Mouse (Mus musculus) MEL (cell line): Measurements from ENCODE around the gene Sema4f. TPM values are rescaled to one million over a fixed set of nuclear protein-coding genes. Genes with fewer than 3 reads are reported as not detected.

Source experiments
- DNase-seq: peaks from one replicate; pipeline ENCODE4 v3.0.0; 2011; ENCODE audit warnings: low read depth, low spot score
- H3K27ac ChIP-seq: 2 replicates; pipeline ENCODE4 v1.5.1; 2012; ENCODE audit warnings: low read depth, mild to moderate bottlenecking, control low read depth, low read length, moderate library complexity; ENCODE audit not compliant: control insufficient read depth
- H3K27me3 ChIP-seq, 2 experiments: fragments of 150-350 bp in 1 of 2; sonication (generic) in 1 of 2; 2 replicates each; pipeline ENCODE4 v1.6.1; 2012; ENCODE audit warnings: low read length in 2 of 2, mild to moderate bottlenecking in 2 of 2, improper control_type of control experiment in 1 of 2, moderate library complexity in 1 of 2; ENCODE audit not compliant: insufficient read depth in 2 of 2, control insufficient read depth in 1 of 2
- H3K36me3 ChIP-seq, 2 experiments: 2 replicates each; pipeline ENCODE4 v1.6.1; 2012 to 2014; ENCODE audit warnings: low read length in 2 of 2, improper control_type of control experiment in 1 of 2, inconsistent platforms in 1 of 2, mild to moderate bottlenecking in 1 of 2; ENCODE audit not compliant: insufficient read depth in 2 of 2, control insufficient read depth in 1 of 2
- H3K4me1 ChIP-seq, 2 experiments: fragments of 150-350 bp in 1 of 2; sonication (generic) in 1 of 2; 2 replicates each; pipeline ENCODE4 v1.6.1; 2012; ENCODE audit warnings: low read length in 2 of 2, improper control_type of control experiment in 1 of 2, mild to moderate bottlenecking in 1 of 2; ENCODE audit not compliant: insufficient read depth in 2 of 2, control insufficient read depth in 1 of 2
- H3K4me3 ChIP-seq, 2 experiments: fragments of 150-350 bp in 1 of 2; sonication (generic) in 1 of 2; 2 replicates each; pipeline ENCODE4 v1.5.1; 2012; ENCODE audit warnings: low read depth in 2 of 2, low read length in 2 of 2, mild to moderate bottlenecking in 2 of 2, moderate library complexity in 2 of 2, control low read depth in 1 of 2, improper control_type of control experiment in 1 of 2; ENCODE audit not compliant: control insufficient read depth in 1 of 2, insufficient read depth in 1 of 2
- H3K79me2 ChIP-seq: 2 replicates; pipeline ENCODE4 v1.6.1; 2012; ENCODE audit warnings: mild to moderate bottlenecking, low read length, moderate library complexity; ENCODE audit not compliant: control insufficient read depth, poor library complexity, insufficient read depth
- H3K9ac ChIP-seq: 2 replicates; pipeline ENCODE4 v1.6.1; 2012; ENCODE audit warnings: low read depth, mild to moderate bottlenecking, control low read depth, low read length, moderate library complexity; ENCODE audit not compliant: control insufficient read depth, poor library complexity, severe bottlenecking
- H3K9me3 ChIP-seq: fragments of 150-350 bp; sonication (generic); replicated peaks from 2 replicates; pipeline ENCODE4 v1.6.1; 2012; ENCODE audit warnings: mild to moderate bottlenecking, low read length, improper control_type of control experiment, moderate library complexity; ENCODE audit not compliant: insufficient read depth
- BHLHE40 ChIP-seq: IDR thresholded peaks from 2 replicates; pipeline ENCODE4 v1.6.1; 2012; ENCODE audit warnings: low read depth, mild to moderate bottlenecking, inconsistent platforms, low read length, improper control_type of control experiment, borderline replicate concordance
- CHD1 ChIP-seq: IDR thresholded peaks from 2 replicates; pipeline ENCODE4 v1.6.1; 2012; ENCODE audit warnings: low read depth, mild to moderate bottlenecking, inconsistent platforms, low read length, improper control_type of control experiment
- CHD2 ChIP-seq: IDR thresholded peaks from 2 replicates; pipeline ENCODE4 v1.6.1; 2011; ENCODE audit warnings: low read length, improper control_type of control experiment
- CTCF ChIP-seq, 3 experiments: IDR thresholded peaks in 2 of 3; conservative IDR thresholded peaks in 1 of 3; 2 replicates each; pipeline ENCODE4 v1.5.1; 2011 to 2012; ENCODE audit warnings: low read length in 3 of 3, low read depth in 2 of 3, mild to moderate bottlenecking in 2 of 3, improper control_type of control experiment in 1 of 3, inconsistent platforms in 1 of 3, mixed read lengths in 1 of 3, moderate library complexity in 1 of 3; ENCODE audit not compliant: control insufficient read depth in 1 of 3, insufficient read depth in 1 of 3, poor library complexity in 1 of 3, severe bottlenecking in 1 of 3
- E2F4 ChIP-seq: IDR thresholded peaks from 2 replicates; pipeline ENCODE4 v1.6.1; 2011; ENCODE audit warnings: low read depth, low read length, improper control_type of control experiment, borderline replicate concordance
- ELF1 ChIP-seq: IDR thresholded peaks from 2 replicates; pipeline ENCODE4 v1.6.1; 2014; ENCODE audit warnings: low read depth, mild to moderate bottlenecking, inconsistent platforms, low read length, improper control_type of control experiment, moderate library complexity
- ETS1 ChIP-seq: IDR thresholded peaks from 2 replicates; pipeline ENCODE4 v1.6.1; 2012; ENCODE audit warnings: low read depth, mild to moderate bottlenecking, inconsistent platforms, low read length, improper control_type of control experiment, moderate library complexity
- GATA1 ChIP-seq: IDR thresholded peaks from 2 replicates; pipeline ENCODE4 v1.6.1; 2011; ENCODE audit warnings: low read depth, low read length, improper control_type of control experiment
- HCFC1 ChIP-seq: IDR thresholded peaks from 2 replicates; pipeline ENCODE4 v1.6.1; 2012; ENCODE audit warnings: low read depth, mild to moderate bottlenecking, inconsistent platforms, low read length, improper control_type of control experiment, moderate library complexity
- JUND ChIP-seq: IDR thresholded peaks from 2 replicates; pipeline ENCODE4 v1.6.1; 2011; ENCODE audit warnings: low read depth, mild to moderate bottlenecking, improper control_type of control experiment, low read length
- KAT2A ChIP-seq: conservative IDR thresholded peaks from 2 replicates; pipeline ENCODE4 v1.6.1; 2012; ENCODE audit warnings: low read depth, low read length, improper control_type of control experiment, inconsistent platforms
- MAX ChIP-seq: IDR thresholded peaks from 2 replicates; pipeline ENCODE4 v1.6.1; 2011; ENCODE audit warnings: low read length, improper control_type of control experiment
- MAZ ChIP-seq: IDR thresholded peaks from 2 replicates; pipeline ENCODE4 v1.6.1; 2012; ENCODE audit warnings: low read depth, mild to moderate bottlenecking, inconsistent platforms, low read length, improper control_type of control experiment
- MEF2A ChIP-seq: IDR thresholded peaks from 2 replicates; pipeline ENCODE4 v1.6.1; 2014; ENCODE audit warnings: low read depth, mild to moderate bottlenecking, inconsistent platforms, low read length, improper control_type of control experiment; ENCODE audit not compliant: poor library complexity, insufficient replicate concordance, severe bottlenecking; ENCODE audit errors: extremely low read depth
- MXI1 ChIP-seq: IDR thresholded peaks from 2 replicates; pipeline ENCODE4 v1.6.1; 2011; ENCODE audit warnings: mild to moderate bottlenecking, low read depth, low read length, improper control_type of control experiment
- MYB ChIP-seq: IDR thresholded peaks from 2 replicates; pipeline ENCODE4 v1.6.1; 2011; ENCODE audit warnings: mild to moderate bottlenecking, low read depth, low read length, improper control_type of control experiment
- MYC ChIP-seq: IDR thresholded peaks from 2 replicates; pipeline ENCODE4 v1.6.1; 2011; ENCODE audit warnings: low read depth, mild to moderate bottlenecking, low read length, improper control_type of control experiment, moderate library complexity
- NELFE ChIP-seq: IDR thresholded peaks from 2 replicates; pipeline ENCODE4 v1.6.1; 2011; ENCODE audit warnings: low read depth, low read length, improper control_type of control experiment
- NRF1 ChIP-seq: IDR thresholded peaks from 2 replicates; pipeline ENCODE4 v1.6.1; 2014; ENCODE audit warnings: low read depth, mild to moderate bottlenecking, inconsistent platforms, low read length, improper control_type of control experiment, moderate library complexity; ENCODE audit not compliant: poor library complexity, insufficient read depth, severe bottlenecking
- POLR2A ChIP-seq, 2 experiments: IDR thresholded peaks; 2 replicates each; pipeline ENCODE4 v1.6.1; 2011 to 2012; ENCODE audit warnings: low read length in 2 of 2, mild to moderate bottlenecking in 2 of 2, control low read depth in 1 of 2, improper control_type of control experiment in 1 of 2, low read depth in 1 of 2, moderate library complexity in 1 of 2; ENCODE audit not compliant: control insufficient read depth in 1 of 2, insufficient read depth in 1 of 2, poor library complexity in 1 of 2
- POLR2AphosphoS2 ChIP-seq: IDR thresholded peaks from 2 replicates; pipeline ENCODE4 v1.6.1; 2011; ENCODE audit warnings: low read length, improper control_type of control experiment
- POLR2AphosphoS5 ChIP-seq: IDR thresholded peaks from 2 replicates; pipeline ENCODE4 v1.6.1; 2012; ENCODE audit warnings: low read depth, borderline replicate concordance, mild to moderate bottlenecking, inconsistent platforms, low read length, moderate library complexity, mixed read lengths
- RAD21 ChIP-seq: IDR thresholded peaks from 2 replicates; pipeline ENCODE4 v1.6.1; 2011; ENCODE audit warnings: mild to moderate bottlenecking, low read depth, low read length, improper control_type of control experiment
- RCOR1 ChIP-seq: IDR thresholded peaks from 2 replicates; pipeline ENCODE4 v1.6.1; 2012; ENCODE audit warnings: low read depth, mild to moderate bottlenecking, inconsistent platforms, low read length, improper control_type of control experiment
- SIN3A ChIP-seq: IDR thresholded peaks from 2 replicates; pipeline ENCODE4 v1.6.1; 2012; ENCODE audit warnings: low read length, improper control_type of control experiment, inconsistent platforms
- SMC3 ChIP-seq: IDR thresholded peaks from 2 replicates; pipeline ENCODE4 v1.6.1; 2011; ENCODE audit warnings: low read depth, low read length, improper control_type of control experiment
- TAL1 ChIP-seq: IDR thresholded peaks from 2 replicates; pipeline ENCODE4 v1.6.1; 2012; ENCODE audit warnings: mild to moderate bottlenecking, inconsistent platforms, low read length, moderate library complexity, mixed read lengths
- TBP ChIP-seq: IDR thresholded peaks from 2 replicates; pipeline ENCODE4 v1.8.0; 2011; ENCODE audit warnings: low read depth, low read length, improper control_type of control experiment
- TCF12 ChIP-seq: IDR thresholded peaks from 2 replicates; pipeline ENCODE4 v1.6.1; 2014; ENCODE audit warnings: low read depth, mild to moderate bottlenecking, inconsistent platforms, low read length, improper control_type of control experiment, moderate library complexity
- UBTF ChIP-seq: IDR thresholded peaks from 2 replicates; pipeline ENCODE4 v1.6.1; 2012; ENCODE audit warnings: low read depth, mild to moderate bottlenecking, inconsistent platforms, low read length, improper control_type of control experiment, moderate library complexity, borderline replicate concordance; ENCODE audit not compliant: insufficient read depth
- USF1 ChIP-seq: IDR thresholded peaks from 2 replicates; pipeline ENCODE4 v1.6.1; 2014; ENCODE audit warnings: low read depth, mild to moderate bottlenecking, inconsistent platforms, low read length, improper control_type of control experiment, moderate library complexity
- USF2 ChIP-seq, 2 experiments: IDR thresholded peaks; 2 replicates each; pipeline ENCODE4 v1.6.1; 2011 to 2012; ENCODE audit warnings: improper control_type of control experiment in 2 of 2, low read length in 2 of 2, borderline replicate concordance in 1 of 2, inconsistent platforms in 1 of 2, low read depth in 1 of 2, mild to moderate bottlenecking in 1 of 2; ENCODE audit not compliant: insufficient read depth in 1 of 2
- ZC3H11A ChIP-seq: IDR thresholded peaks from 2 replicates; pipeline ENCODE4 v1.6.1; 2012; ENCODE audit warnings: low read depth, mild to moderate bottlenecking, inconsistent platforms, low read length, improper control_type of control experiment
- ZKSCAN1 ChIP-seq: IDR thresholded peaks from 2 replicates; pipeline ENCODE4 v1.6.1; 2012; ENCODE audit warnings: low read depth, mild to moderate bottlenecking, inconsistent platforms, low read length, improper control_type of control experiment, moderate library complexity
- ZMIZ1 ChIP-seq: IDR thresholded peaks from 2 replicates; pipeline ENCODE4 v1.6.1; 2012; ENCODE audit warnings: low read depth, mild to moderate bottlenecking, inconsistent platforms, low read length, improper control_type of control experiment, moderate library complexity
- ZNF384 ChIP-seq: IDR thresholded peaks from 2 replicates; pipeline ENCODE4 v1.6.1; 2012; ENCODE audit warnings: low read depth, mild to moderate bottlenecking, inconsistent platforms, low read length, improper control_type of control experiment
- polyA plus RNA-seq, 2 experiments: library from polyadenylated mRNA; stranded (reverse) in 1 of 2; unstranded in 1 of 2; fragments of >175 nt in 1 of 2; fragments of >200 nt in 1 of 2; gene quantifications; 2 replicates each; pipeline versions ENCODE4 v1.2.1 to v1.2.4; 2012; ENCODE audit warnings: low replicate concordance in 2 of 2, low read depth in 1 of 2; ENCODE audit not compliant: insufficient read length in 2 of 2, insufficient read depth in 1 of 2, missing spikeins in 1 of 2
- total RNA-seq: library from RNA; depleted of rRNA; stranded (reverse); fragments of 300-350 nt; gene quantifications from 2 replicates; pipeline ENCODE4 v1.2.3, GENCODE M21; 2012

Sema4f gene
- total and polyA plus RNA-seq, 3 experiments: 0.01 to 0.04 TPM; not detected in 1

DNA sequence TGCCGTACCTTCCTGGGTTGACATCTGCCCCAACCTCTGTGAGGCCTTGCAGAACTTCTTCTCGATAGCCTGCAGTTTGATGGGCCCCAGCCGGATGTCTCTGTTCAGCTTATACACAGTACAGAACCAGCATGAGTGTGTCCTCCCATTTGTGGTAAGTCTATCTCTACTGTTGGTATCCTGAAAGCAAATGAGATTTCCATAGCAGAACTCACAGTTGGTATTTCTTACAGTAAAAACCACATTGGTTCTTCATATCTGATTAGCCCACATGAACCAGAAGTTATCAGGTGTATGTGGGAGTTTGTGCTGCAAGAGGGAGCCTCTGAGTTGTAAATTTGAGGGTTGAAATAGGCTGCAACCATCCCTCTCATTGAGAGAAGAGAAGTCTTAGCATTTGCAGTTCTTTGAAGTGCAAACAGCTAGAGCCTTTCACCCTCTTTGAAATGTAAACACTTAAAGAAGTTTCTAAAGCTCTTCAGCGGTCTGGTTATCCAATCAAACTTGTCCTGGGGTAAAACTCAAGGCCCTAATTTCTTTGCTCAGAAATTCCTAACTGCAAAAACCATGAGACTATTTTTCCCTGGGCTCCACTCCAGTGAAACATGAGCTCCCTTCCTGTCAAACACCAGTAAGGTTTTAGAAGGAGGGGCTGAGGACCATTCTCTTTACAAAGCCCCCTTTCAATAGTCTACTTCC lies 17.1 kb upstream of the Sema4f start:
- peak overlapping the region; percentile 40 for H3K9ac ChIP-seq
- peak; percentile 74 for DNase-seq
- H3K4me3 ChIP-seq: 0 out of 4 replicates have a peak overlapping the region, but pooled peaks of 1 of the 2 experiments have one; percentile 9
- peaks cover 0 to 18% of the 10 kb centered on the region in 2 experiments; a peak in 2 of 4 replicates for H3K36me3 ChIP-seq
- no peaks in the 10 kb centered on the region for H3K79me2 ChIP-seq
- H3K4me1 ChIP-seq: peaks cover 10% of the 10 kb centered on the region in 2 experiments
- no peaks in the 10 kb centered on the region for H3K9me3 ChIP-seq
- peaks cover 3 to 7% of the 10 kb centered on the region in 2 experiments; a peak in 3 of 4 replicates for H3K27me3 ChIP-seq
- peak overlapping the region; percentile 79 for H3K27ac ChIP-seq
- TF ChIP-seq BHLHE40: no peak
- TF ChIP-seq MAZ: no peak
- peak; percentile 53; the same call in 1 of the 2 replicates for TF ChIP-seq MXI1
- no peak for TF ChIP-seq POLR2AphosphoS2
- no peak for TF ChIP-seq USF1
- TF ChIP-seq UBTF: no peak
- TF ChIP-seq MEF2A: no peak
- TF ChIP-seq ZMIZ1: no peak
- peak; percentile 90 for TF ChIP-seq RCOR1
- TF ChIP-seq POLR2A (IDR thresholded peaks at IDR 0.05; ENCODE audit: control insufficient read depth in 1 of 2, insufficient read depth in 1 of 2, low read depth in 1 of 2, low read length in 2 of 2, poor library complexity in 1 of 2): no peak
- TF ChIP-seq NELFE: no peak
- peak in 1 of 3 experiments; percentile 16; a peak in 2 of 6 replicates for TF ChIP-seq CTCF (IDR thresholded peaks at IDR 0.05 in 2 of 3, conservative IDR thresholded peaks at IDR 0.05 in 1 of 3; ENCODE audit: control insufficient read depth in 1 of 3, insufficient read depth in 1 of 3, low read depth in 2 of 3, low read length in 3 of 3, poor library complexity in 1 of 3, severe bottlenecking in 1 of 3)
- no peak for TF ChIP-seq CHD2
- TF ChIP-seq TAL1: no peak
- no peak for TF ChIP-seq CHD1
- no peak for TF ChIP-seq RAD21
- no peak for TF ChIP-seq USF2 (IDR thresholded peaks at IDR 0.05; ENCODE audit: borderline replicate concordance in 1 of 2, insufficient read depth in 1 of 2, low read depth in 1 of 2, low read length in 2 of 2)
- peak; percentile 57; the same call in 1 of the 2 replicates for TF ChIP-seq MYB
- TF ChIP-seq JUND: no peak
- no peak for TF ChIP-seq E2F4
- TF ChIP-seq NRF1: no peak
- TF ChIP-seq TBP: no peak
- TF ChIP-seq ZC3H11A: no peak
- no peak for TF ChIP-seq POLR2AphosphoS5
- TF ChIP-seq ZNF384: no peak
- peak; percentile 79 for TF ChIP-seq ETS1
- TF ChIP-seq ELF1: no peak
- no peak for TF ChIP-seq HCFC1
- TF ChIP-seq ZKSCAN1: no peak
- TF ChIP-seq SMC3: no peak
- TF ChIP-seq SIN3A: peak; percentile 36; the same call in 1 of the 2 replicates
- TF ChIP-seq TCF12: peak; percentile 57; the same call in 1 of the 2 replicates
- TF ChIP-seq MAX: no peak
- no peak for TF ChIP-seq KAT2A
- TF ChIP-seq MYC: peak; percentile 53; the same call in 1 of the 2 replicates
- peak; percentile 90 for TF ChIP-seq GATA1
